Mouse (Mus musculus): ENCODE data around the gene Olfm2.
"Not testable (repeated sequence)": the region's sequence is repeated elsewhere in the genome, so short reads cannot be mapped to it uniquely, and the experiment has no call there.

Olfm2 gene

DNA sequence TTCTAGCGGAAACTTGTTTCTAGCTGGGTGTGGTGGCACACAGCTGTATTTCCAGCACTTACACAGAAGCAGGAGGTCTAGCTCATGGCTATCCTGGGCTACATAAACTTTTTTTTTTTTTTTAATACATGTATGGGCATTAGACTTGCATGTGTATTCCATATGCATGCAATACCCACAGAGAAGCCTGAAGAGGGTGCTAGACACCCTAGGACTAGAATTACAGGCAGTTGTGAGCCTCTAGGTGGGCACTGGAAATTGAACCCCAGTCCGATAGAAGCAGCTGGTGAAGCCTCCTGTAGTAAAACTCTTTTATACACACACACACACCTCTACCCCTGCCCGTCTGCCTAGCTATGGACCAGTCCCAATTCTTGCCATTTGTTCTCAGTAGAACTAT lies 92.3 kb downstream of the Olfm2 start:
- DNase-seq (ENCODE audit: low spot score in 2 of 2): no peak

DNA sequence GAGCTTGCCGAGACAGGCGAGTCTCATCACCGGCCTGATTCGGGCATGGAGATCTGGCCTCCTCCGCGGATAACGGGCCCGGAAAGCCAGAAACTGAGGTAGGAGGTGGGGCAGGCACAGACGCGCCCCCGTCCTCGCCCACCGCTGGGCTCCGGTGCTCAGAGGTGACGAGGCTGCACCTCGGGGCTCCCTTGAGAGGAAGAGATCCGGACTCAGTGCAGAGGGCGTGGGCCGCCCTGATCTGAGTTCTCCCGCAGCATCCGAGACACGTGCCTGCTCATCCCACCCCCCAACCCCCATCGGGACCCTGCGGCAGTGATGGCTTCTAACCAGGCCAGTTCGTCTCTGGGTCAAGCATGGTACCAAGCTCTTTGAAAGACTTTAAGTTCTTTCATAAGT lies 93.9 kb downstream of the Olfm2 start:
- DNase-seq (ENCODE audit: low spot score in 2 of 2): no peak

DNA sequence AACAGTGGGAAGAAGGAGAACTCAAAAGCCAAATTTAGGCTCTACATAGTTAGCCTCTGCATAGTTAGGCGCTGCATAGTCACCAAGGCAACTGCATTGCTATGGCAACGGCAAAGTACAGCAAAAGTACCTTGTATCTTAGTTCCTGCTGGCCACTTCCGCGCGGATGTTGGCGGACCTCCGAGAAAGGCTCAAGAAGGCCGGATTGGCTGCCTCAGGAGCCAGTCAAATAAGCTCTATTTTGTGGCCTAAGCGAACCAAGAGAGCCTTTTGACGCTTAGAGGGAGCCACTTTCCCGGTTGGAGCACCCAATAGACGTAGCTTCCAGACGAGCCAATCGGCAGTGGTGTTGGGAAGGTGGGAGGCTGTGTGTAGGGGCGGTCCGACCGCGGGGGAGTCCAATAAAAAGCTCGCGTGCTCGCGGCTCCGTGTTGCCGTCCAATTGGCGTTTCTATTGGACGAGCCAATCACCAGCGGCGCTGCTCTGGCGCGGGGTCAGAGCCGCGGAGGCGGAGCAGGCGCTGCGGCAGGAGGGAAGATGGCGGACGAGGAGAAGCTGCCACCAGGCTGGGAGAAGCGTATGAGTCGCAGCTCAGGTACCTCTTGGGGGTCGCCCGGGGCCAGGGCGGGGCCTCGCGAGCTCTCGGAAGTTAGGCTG lies 94.4 kb downstream of the Olfm2 start, which contains the start of gene Pin1:
Pin1 (plus strand) TSS at position 494 of the 658 bp plus-strand sequence.
- peak; percentile 95 to 96 for DNase-seq (ENCODE audit: low spot score in 2 of 2)

DNA sequence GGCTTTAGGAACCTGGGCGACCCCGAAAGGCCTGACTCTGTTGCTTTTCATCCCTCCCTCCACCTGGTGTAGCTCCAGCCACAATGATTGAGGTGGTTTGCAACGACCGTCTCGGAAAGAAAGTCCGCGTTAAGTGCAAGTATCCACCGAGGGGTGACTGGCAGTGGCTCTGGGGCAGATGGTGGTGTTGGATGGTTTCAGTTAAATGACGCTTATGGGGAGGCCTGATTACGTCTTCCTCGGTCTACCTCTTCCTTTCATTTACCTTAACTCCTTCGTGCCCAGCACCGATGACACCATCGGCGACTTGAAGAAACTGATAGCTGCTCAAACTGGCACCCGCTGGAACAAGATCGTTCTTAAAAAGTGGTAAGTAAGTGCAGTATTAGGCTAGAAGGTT lies 101.0 kb downstream of the Olfm2 start:
- DNase-seq (ENCODE audit: low spot score in 2 of 2): no peak

DNA sequence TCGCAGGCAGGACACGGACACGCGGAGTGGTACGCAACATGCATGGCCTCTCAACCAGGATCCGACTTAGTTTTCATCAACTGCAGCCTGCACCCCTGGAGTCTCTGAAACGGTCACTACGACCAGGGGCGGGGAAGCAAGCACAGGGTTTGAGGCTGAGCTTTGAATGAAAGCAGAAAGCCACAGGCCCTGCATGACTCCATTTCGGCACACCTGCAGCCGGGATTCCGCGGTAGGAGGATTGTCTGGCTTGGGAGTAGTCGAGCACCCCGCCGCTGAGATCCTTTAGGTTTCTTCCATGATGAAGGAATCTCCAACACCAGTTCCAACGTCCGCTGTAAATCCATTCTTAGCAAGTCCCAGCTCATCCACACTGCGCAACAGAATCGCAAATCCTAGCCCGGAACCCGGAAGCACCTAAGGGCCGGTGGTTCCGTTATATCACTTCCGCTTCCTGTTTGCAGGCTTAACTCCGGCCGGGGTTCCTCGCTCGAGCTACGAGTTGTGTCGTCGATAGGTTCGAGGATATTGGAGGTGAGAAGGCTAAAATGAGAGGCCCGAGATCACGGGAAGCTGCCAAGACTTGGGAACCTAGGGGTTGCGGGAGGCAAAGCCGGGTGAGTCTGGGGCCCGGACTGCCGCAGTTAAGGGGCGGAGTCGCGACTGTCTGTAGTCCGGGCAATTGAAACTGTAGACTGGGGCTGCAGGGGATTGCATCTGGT lies 101.6 kb downstream of the Olfm2 start, which contains the start of gene Fbxl12:
Fbxl12 (minus strand) TSS at position 408 of the 722 bp plus-strand sequence.
- DNase-seq (ENCODE audit: low spot score in 2 of 2): peak in 1 of 2 experiments; percentile 62

DNA sequence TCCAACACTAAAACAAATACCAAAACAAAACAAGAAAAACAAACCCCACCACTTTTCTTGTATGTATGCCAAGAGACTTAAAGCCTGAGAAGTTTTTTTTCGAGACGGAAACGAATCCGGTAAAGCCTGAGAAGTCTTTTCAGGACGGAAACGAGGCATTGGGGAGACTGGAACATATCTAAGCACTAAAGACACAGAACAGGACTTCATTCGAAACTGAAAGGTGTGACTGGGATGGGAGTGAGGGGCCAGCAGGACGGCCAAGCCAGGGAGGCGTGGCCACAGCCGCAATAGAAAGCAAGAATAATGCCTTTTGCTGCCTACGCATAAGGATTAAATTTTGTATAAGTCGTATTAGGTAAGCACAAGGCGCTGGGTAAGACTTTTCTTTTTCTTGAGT lies 102.4 kb downstream of the Olfm2 start:
- no peak for DNase-seq (ENCODE audit: low spot score in 2 of 2)

DNA sequence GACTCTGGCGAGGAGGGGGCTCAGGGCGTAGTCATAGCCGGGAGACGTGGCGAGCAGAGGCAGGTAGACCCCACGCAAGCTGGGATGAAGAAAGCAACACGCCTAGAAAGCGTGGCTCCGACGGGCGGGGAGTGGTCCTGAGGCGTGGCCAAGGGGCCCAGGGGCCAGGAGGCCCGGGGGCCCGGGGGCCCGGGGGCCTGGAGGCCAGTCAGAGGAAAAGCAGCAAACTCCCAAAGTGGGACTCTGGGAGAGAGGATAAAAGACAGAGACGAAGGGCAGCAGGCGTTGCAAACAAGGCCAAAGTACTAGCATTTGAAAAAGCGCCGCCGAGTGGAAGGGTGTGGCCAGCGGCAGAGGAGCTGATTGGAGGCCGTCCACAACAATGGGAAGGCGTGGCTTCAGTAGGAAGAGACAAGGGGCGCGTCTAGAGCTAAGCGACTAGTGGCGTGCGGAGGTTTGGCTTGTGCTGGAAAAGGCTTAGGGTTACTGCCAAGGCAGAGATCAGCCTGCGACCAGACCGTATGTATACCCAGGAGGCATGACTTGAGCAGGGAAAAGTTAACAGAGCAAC lies 103.2 kb downstream of the Olfm2 start:
- DNase-seq (ENCODE audit: low spot score in 2 of 2): peak; percentile 48 to 72

DNA sequence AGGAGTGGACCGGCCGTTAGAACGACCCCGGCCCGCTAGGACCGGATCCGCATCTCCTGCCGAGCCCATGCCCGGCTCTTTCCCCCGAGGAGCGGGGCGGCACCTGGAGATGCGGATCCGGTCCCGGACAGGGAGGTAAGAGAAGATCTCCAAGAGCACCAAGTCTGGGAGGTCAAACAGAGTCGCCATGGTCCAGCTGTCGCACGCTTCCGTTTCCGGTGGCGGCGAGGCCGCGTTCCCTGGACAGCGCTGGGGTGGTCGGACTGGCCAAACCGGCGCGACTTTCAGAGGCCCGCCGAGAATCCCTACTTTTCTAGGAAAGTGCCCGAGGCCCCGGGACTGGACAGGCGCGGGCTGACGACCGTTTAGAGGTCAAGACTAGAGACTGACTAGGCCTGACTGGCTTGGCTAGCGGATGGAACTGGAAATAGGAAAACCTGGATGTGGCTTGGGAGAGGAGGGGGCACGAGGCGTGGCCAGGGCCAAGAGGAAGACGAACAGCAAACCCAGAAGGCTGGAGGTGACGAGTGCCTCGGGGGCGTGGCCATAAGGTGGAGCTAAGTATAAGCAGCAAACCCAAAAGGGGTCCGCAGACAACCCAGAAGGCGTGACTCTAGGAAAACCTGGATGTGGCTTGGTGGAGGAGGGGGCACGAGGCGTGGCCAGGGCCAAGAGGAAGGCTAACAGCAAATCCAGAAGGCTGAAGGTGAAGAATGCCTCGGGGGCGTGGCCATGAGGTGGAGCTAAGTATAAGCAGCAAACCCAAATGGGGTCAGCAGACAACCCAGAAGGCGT lies 103.9 kb downstream of the Olfm2 start, which contains the start of gene Ubl5:
Ubl5 (plus strand) TSS at position 778 of the 795 bp plus-strand sequence.
- DNase-seq (ENCODE audit: low spot score in 2 of 2): peak; percentile 78 to 87

DNA sequence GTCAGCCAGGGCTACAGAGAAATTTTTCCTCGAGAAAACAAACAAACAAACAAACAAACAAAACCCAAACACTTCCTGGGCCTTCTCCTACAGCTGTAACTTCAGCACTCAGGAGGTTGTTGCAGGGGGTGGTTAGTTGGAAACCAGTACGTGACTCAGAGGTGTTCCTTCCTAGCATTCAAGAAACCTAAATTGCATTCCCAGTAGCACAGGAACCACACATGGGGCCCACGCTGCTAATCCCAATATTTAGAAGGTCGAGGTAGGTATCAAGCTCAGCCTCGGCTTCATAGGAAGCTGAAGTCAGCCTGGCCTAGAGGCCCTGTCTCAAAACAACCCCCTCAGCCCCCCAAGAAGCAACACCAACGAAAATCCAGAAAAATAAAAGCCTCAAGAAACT lies 104.6 kb downstream of the Olfm2 start:
- no peak for DNase-seq (ENCODE audit: low spot score in 2 of 2)

DNA sequence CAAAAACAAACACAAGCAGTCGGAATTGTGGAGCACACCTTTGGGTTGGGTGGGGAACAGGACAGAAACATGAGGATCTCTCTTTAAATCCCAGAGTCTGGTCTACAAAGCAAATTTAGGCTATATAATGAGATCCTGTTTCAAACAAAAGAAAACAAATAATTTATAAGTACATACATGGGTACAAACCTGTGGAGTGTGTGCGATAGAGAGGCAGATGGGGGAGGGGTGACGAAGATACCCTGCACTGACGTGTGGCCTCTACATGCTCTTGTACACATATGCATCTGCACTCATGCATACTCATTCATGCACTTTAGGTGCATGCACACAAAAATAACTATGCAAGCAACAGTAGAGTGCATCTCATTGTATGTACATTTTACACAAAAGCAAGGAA lies 106.7 kb downstream of the Olfm2 start:
- no peak for DNase-seq (ENCODE audit: low spot score in 2 of 2)

DNA sequence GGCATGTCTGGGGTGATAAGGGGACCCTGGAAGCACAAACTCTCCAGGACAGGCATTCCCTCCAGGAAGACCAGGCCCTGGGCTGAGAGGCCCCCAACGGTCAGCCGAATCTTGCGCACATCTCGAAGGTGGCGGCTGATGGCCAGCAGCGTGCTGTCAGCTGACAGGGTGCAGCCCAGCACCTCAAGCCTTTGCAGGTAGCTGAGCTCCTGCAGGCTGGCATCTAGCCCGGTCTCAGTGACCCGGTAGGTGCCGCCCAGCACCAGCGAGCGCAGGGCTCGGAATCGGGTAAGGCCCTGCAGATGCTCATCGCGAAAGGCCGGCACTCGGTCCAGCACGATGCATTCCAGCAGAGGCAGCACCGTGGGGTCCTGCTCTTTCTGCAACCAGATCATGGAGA lies 107.6 kb downstream of the Olfm2 start:
- DNase-seq (ENCODE audit: low spot score in 2 of 2): no peak

DNA sequence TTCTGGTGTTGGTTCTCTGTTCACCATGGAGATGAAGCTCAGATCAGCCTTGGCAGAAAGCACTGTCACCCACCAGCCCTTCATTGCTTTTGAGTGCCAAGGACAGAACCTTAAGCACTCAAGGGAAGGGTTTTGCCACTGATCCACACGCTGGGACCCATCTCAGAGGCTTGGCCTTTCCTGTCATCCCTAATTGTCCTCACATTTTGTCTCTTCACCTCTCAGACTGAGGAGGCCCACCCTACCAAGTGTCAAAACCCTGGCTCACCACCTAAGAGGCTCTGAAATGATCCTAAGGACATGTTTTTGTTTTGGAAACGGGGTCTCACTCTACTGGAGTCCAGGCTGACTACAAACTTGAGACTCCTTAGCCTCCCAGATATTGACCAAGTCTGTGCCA lies 109.4 kb downstream of the Olfm2 start:
- DNase-seq (ENCODE audit: low spot score in 2 of 2): no peak

DNA sequence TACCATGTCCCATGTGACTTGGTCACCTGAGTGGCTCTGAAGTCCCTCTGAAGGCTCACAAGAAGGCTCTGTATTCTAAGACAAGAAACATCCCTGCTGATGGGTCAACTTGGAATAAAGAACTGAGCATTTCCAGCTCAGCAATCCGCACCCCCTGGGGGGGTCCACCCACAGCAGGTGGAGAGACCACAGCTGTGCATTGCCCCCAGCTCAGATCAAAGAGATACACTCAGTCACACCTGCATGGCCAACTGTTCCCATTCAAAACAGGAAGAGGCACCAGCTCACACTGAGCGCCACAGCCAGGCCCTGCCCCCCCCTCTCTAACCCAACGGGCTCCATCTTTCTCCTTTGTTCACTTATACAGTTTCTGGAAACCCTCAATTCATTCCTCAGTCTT lies 109.9 kb downstream of the Olfm2 start:
- DNase-seq (ENCODE audit: low spot score in 2 of 2): no peak

DNA sequence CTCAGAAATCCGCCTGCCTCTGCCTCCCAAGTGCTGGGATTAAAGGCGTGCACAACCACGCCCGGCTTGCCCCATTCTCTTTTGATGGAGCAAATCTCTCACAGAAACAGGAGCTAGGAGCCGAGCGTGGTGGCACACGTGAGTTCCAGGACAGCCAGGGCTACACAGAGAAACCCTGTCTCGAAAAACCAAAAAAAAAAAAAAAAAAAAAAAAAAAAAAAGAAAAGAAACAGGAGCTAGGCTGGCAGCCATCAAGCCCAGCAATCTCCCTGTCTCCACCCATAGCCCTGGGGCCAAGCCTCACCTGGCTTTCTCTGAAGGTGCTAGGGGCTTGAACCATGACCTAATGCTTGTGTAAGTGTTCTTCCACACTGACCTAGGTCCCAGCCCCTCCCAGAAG lies 110.5 kb downstream of the Olfm2 start:
- DNase-seq (ENCODE audit: low spot score in 2 of 2): not testable (repeated sequence)

DNA sequence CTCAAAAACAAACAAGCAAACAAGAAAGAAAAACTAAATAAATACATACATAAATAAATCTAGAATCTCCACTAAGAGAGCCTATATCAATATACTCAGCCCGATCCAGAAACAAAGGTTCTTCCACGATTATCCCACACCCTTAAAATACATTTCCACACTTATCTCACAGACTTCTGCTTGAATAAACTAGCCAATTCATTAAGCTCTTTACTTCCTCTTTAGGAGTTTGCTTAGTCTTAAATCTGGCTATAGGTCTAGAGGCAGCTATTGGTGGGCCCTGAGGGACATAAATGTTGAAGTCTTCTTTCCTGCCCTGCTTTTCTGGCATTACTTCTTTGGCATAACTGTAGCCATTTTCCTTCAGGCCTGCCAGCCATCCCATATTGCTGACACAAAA lies 114.8 kb downstream of the Olfm2 start:
- DNase-seq (ENCODE audit: low spot score in 2 of 2): no peak
